ENCODE assay signal across 9 mouse cellular contexts in genomic region chr12:84191770-84192169, GRCm38 (mm10). TPM values are rescaled to one million over a fixed set of nuclear protein-coding genes. Genes with fewer than 3 reads are reported as not detected.
A peak's percentile ranks its signal among the peaks of the same experiment; 100 is the strongest.
DNase-seq lines count a peak whose midpoint lies in the region; ATAC-seq and TF ChIP-seq lines count a peak whose summit lies in the region.
"Had no signal": no experiment of that assay in that cellular context is flagged by ENCODE, and none has a peak within 500 bp of the region (broad histone marks: within the 10 kb centered on the region; RNA-seq: fewer than 3 reads in every experiment).

No protein-coding gene starts in this region.

- no peak for TF ChIP-seq EP300 in heart, adult 2 months (IDR thresholded peaks at IDR 0.05; ENCODE audit: insufficient read depth, low read depth, low read length)

- H3K9ac ChIP-seq in heart, adult 2 months (ENCODE audit: low read depth, low read length): 0 out of 2 replicates have a peak overlapping the region, but pooled peaks have one; percentile 87
- H3K9ac ChIP-seq in ES-E14 (ENCODE audit: insufficient read depth, low read depth, low read length, poor library complexity, severe bottlenecking): peak overlapping the region; percentile 84; the same call in 1 of the 2 replicates
- peak overlapping the region; percentile 93 for H3K9ac ChIP-seq in heart, embryonic 16.5 days (ENCODE audit: low read length)

- H3K27ac ChIP-seq in heart, adult 2 months: no peak overlapping the region; the same call in 1 of the 2 replicates
- H3K27ac ChIP-seq in ES-E14 (ENCODE audit: insufficient read depth, low read depth, low read length, poor library complexity, severe bottlenecking) (no peak overlapping the region), macrophage (peak overlapping the region; percentile 68)
- H3K27ac ChIP-seq in heart, embryonic 16.5 days (ENCODE audit: low read length): no peak overlapping the region

- H3K36me3 ChIP-seq in heart, adult 2 months (ENCODE audit: control insufficient read depth, insufficient read depth, low read length): no peaks in the 10 kb centered on the region
- H3K36me3 ChIP-seq in ES-E14 (ENCODE audit: control insufficient read depth, insufficient read depth, low read length, poor library complexity, severe bottlenecking) (peaks cover 2% of the 10 kb centered on the region; the same call in 1 of the 2 replicates), macrophage (ENCODE audit: inconsistent target) (no peaks in the 10 kb centered on the region)
- no peaks in the 10 kb centered on the region for H3K36me3 ChIP-seq in heart, embryonic 16.5 days (ENCODE audit: control insufficient read depth, insufficient read depth)

- ATAC-seq in heart, embryonic 16.5 days (replicated peaks; ENCODE audit: extremely low read depth, insufficient read depth, low FRiP score): no peak

- intact Hi-C loops in heart, adult 2 months (cut with DNase I): loop anchor here (1.0 kb wide), 1 partner anchor 12 kb away; no protein-coding TSS in a partner anchor

- H3K9me3 ChIP-seq in ES-E14 (ENCODE audit: control insufficient read depth, insufficient read depth, low read depth, low read length): no peaks in the 10 kb centered on the region
- H3K9me3 ChIP-seq in heart, embryonic 16.5 days (replicated peaks; ENCODE audit: control insufficient read depth, low read length): no peaks in the 10 kb centered on the region

- DNase-seq in heart, adult 2 months: no peak
- DNase-seq in heart, adult 8-10 months (ENCODE audit: low spot score): no peak
- no peak for DNase-seq in ES-E14 (ENCODE audit: low read depth, low spot score)
- no peak for DNase-seq in thymus, adult 18-20 months
- no peak for DNase-seq in spleen, postnatal 14 days (ENCODE audit: low spot score in 2 of 2)
- DNase-seq in yolk sac, embryonic 10.5 days (ENCODE audit: low spot score): no peak
- DNase-seq: gastrocnemius, postnatal 14 days had no signal

- H3K4me3 ChIP-seq in heart, adult 2 months: no peak overlapping the region
- peak overlapping the region in 1 of 2 experiments; percentile 93; a peak in 3 of 4 replicates for H3K4me3 ChIP-seq in ES-E14 (ENCODE audit: insufficient read depth in 1 of 2, low read depth in 1 of 2, low read length in 2 of 2, poor library complexity in 1 of 2, severe bottlenecking in 1 of 2)
- H3K4me3 ChIP-seq in heart, embryonic 16.5 days (ENCODE audit: low read length): peak overlapping the region; percentile 80
- peak overlapping the region; percentile 58 for H3K4me3 ChIP-seq in macrophage (ENCODE audit: inconsistent target)

- TF ChIP-seq POLR2A in heart, adult 2 months (IDR thresholded peaks at IDR 0.05; ENCODE audit: insufficient read depth, low read depth, low read length): no peak

- no peak for TF ChIP-seq CTCF in heart, adult 2 months (IDR thresholded peaks at IDR 0.05)

- WGBS in heart, adult 2 months: 59% methylated on average over 5 of the region's 5 CpGs
- WGBS in heart, embryonic 16.5 days: 38% methylated on average over 5 of the region's 5 CpGs
- WGBS in macrophage (ENCODE audit: missing documents): 39% methylated on average over 5 of the region's 5 CpGs

- H3K4me2 ChIP-seq in heart, embryonic 16.5 days (ENCODE audit: low read depth, low read length): peak overlapping the region; percentile 90

- peaks cover 6% of the 10 kb centered on the region for H3K79me2 ChIP-seq in heart, adult 2 months (replicated peaks; ENCODE audit: control insufficient read depth, insufficient read depth, low read length)
- H3K79me2 ChIP-seq in macrophage (ENCODE audit: inconsistent target): peaks cover 80% of the 10 kb centered on the region

- peaks cover 41% of the 10 kb centered on the region for H3K4me1 ChIP-seq in heart, adult 2 months (ENCODE audit: control insufficient read depth, insufficient read depth, low read length)
- H3K4me1 ChIP-seq in ES-E14 (ENCODE audit: control insufficient read depth in 2 of 2, insufficient read depth in 2 of 2, low read length in 2 of 2, poor library complexity in 1 of 2): peaks cover 36 to 54% of the 10 kb centered on the region in 2 experiments
- H3K4me1 ChIP-seq in heart, embryonic 16.5 days (ENCODE audit: control insufficient read depth, insufficient read depth, low read length): peaks cover 70% of the 10 kb centered on the region

- in situ Hi-C loops in ES-E14 (cut with MboI; ENCODE audit: low sequenced_read_pairs in 2 of 2, unreplicated experiment in 2 of 2): no loop called here

- H3K27me3 ChIP-seq in heart, adult 2 months (ENCODE audit: control insufficient read depth, insufficient read depth, low read length): no peaks in the 10 kb centered on the region
- no peaks in the 10 kb centered on the region for H3K27me3 ChIP-seq in heart, embryonic 16.5 days (ENCODE audit: control insufficient read depth, insufficient read depth, low read length)

TF ChIP-seq in ES-E14, 5 proteins besides CTCF, POLR2A, EP300 and RAD21:
- TF ChIP-seq HCFC1 (IDR thresholded peaks at IDR 0.05; ENCODE audit: borderline replicate concordance, insufficient read depth, low read length) (no peak), ZNF384 (IDR thresholded peaks at IDR 0.05; ENCODE audit: low read depth, low read length) (no peak), ZC3H11A (IDR thresholded peaks at IDR 0.05; ENCODE audit: borderline replicate concordance, low read depth, low read length) (no peak)

RNA-seq across cellular contexts. Expression of gene Elmsan1, which starts 26.9 kb away (rescaled TPM):
- total RNA-seq in heart, adult 2 months (2021): 10 to 100 TPM; 12.3 to 14.7 TPM
- 8.1 and 8.4 TPM in 2 replicates for polyA plus RNA-seq in heart, adult 2 months (2012; rRNA removed)
- 10 to 100 TPM; 13.1 to 17.5 (median 14.5) TPM for total RNA-seq in heart, adult 8-10 months (2022)
- total RNA-seq in ES-E14 (2012; rRNA removed): 9.6 and 19.3 TPM in 2 replicates
- 7.1 and 7.5 TPM in 2 replicates for polyA plus RNA-seq in heart, embryonic 16.5 days (2015; fragmentation: Nextera tagmentation; extraction: Ambion mirVana)
- total RNA-seq in macrophage (2018; cell fraction: chromatin; rRNA removed): 100 to 1,000 TPM in 11 of 26 experiments, 10 to 100 TPM in 15; 35.5 to 286 (median 91.6) TPM
- total RNA-seq in macrophage (2018; cell fraction: cytosol; rRNA removed): 10 to 100 TPM; 12.1 to 56.7 (median 24.1) TPM
- 100 to 1,000 TPM in 4 of 26 experiments, 10 to 100 TPM in 22; 27.9 to 188 (median 59.0) TPM for total RNA-seq in macrophage (2018; cell fraction: nucleus; rRNA removed)
- 11.0 to 13.7 TPM (median 13.5 TPM) in 3 replicates for polyA plus RNA-seq in macrophage (2018)

RNA-seq across cellular contexts. Expression of gene Pnma1, which starts 43.5 kb away (rescaled TPM):
- total RNA-seq in heart, adult 2 months (2021): under 1 TPM; 0.10 to 0.20 TPM
- polyA plus RNA-seq in heart, adult 2 months (2012; rRNA removed): 0.04 and 0.06 TPM in 2 replicates
- under 1 TPM in 2 of 4 experiments, not detected in 2; 0.11 TPM for total RNA-seq in heart, adult 8-10 months (2022)
- 0.80 and 1.5 TPM in 2 replicates for total RNA-seq in ES-E14 (2012; rRNA removed)
- polyA plus RNA-seq in heart, embryonic 16.5 days (2015; fragmentation: Nextera tagmentation; extraction: Ambion mirVana): 0.59 and 0.60 TPM in 2 replicates
- 10 to 100 TPM in 4 of 26 experiments, 1 to 10 TPM in 22; 1.5 to 28.6 (median 5.5) TPM for total RNA-seq in macrophage (2018; cell fraction: chromatin; rRNA removed)
- total RNA-seq in macrophage (2018; cell fraction: cytosol; rRNA removed): under 1 TPM; 0.06 to 0.74 (median 0.29) TPM
- total RNA-seq in macrophage (2018; cell fraction: nucleus; rRNA removed): 10 to 100 TPM in 5 of 26 experiments, 1 to 10 TPM in 20, under 1 TPM in 1; 0.96 to 33.0 (median 4.4) TPM
- 0.13 to 0.29 TPM (median 0.20 TPM) in 3 replicates for polyA plus RNA-seq in macrophage (2018)
